Mouse (Mus musculus): Measurements from ENCODE around the gene Zcchc18. TPM values are rescaled to one million over a fixed set of nuclear protein-coding genes. Genes with fewer than 3 reads are reported as not detected.

Zcchc18 gene
- polyA plus RNA-seq, 1 experiment from 2014 or later: 61.3 TPM

DNA sequence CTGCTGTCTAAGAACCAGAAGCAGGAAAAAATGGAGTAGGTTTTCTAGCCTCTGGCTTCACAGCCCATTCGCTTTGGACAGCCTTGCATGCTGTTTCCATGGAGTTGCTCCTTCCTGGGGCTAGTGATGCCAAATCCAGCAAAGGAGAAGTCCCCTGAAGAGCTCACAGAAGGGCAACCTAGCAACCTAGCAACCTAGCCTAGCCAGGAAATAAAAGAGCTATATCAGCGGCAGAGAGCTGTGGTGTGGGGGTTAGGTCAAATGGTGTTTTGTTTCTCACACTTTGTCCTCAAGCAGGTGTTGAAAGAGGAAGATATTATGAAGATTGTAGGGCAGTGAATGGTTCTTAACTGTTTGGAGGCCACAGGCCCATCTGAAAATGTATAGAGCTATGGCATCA lies 1.7 kb upstream of the Zcchc18 start:
- no peak for ATAC-seq (replicated peaks; ENCODE audit: insufficient number of reproducible peaks, low FRiP score, low TSS enrichment, low read depth)
- no peak for DNase-seq (ENCODE audit: low spot score)
- Histone ChIP-seq H3K4me3 (ENCODE audit: low read depth, low read length) (no peak overlapping the region), H3K27me3 (ENCODE audit: control insufficient read depth, insufficient read depth, low read length) (no peaks in the 10 kb centered on the region), H3K9ac (replicated peaks; ENCODE audit: low read length) (no peak overlapping the region), H3K4me2 (ENCODE audit: low read depth, low read length) (no peak overlapping the region), H3K27ac (replicated peaks; ENCODE audit: low read depth, low read length) (no peak overlapping the region), H3K4me1 (ENCODE audit: control insufficient read depth, insufficient read depth, low read length) (no peaks in the 10 kb centered on the region), H3K36me3 (replicated peaks; ENCODE audit: control insufficient read depth, insufficient read depth, low read depth, low read length) (no peaks in the 10 kb centered on the region), H3K9me3 (replicated peaks; ENCODE audit: control insufficient read depth, low read length) (no peaks in the 10 kb centered on the region)
- WGBS: 65% methylated on average over 2 of the region's 2 CpGs

GRCm38 (mm10) chrX:136992191-136992965 lies 577 bp upstream of the Zcchc18 start:
- Histone ChIP-seq H3K4me2 (ENCODE audit: low read depth, low read length) (peak overlapping the region; percentile 36), H3K9me3 (replicated peaks; ENCODE audit: control insufficient read depth, low read length) (no peaks in the 10 kb centered on the region), H3K4me3 (ENCODE audit: low read depth, low read length) (peak overlapping the region; percentile 39), H3K4me1 (ENCODE audit: control insufficient read depth, insufficient read depth, low read length) (no peaks in the 10 kb centered on the region), H3K27ac (replicated peaks; ENCODE audit: low read depth, low read length) (no peak overlapping the region), H3K27me3 (ENCODE audit: control insufficient read depth, insufficient read depth, low read length) (no peaks in the 10 kb centered on the region), H3K9ac (replicated peaks; ENCODE audit: low read length) (peak overlapping the region; percentile 41), H3K36me3 (replicated peaks; ENCODE audit: control insufficient read depth, insufficient read depth, low read depth, low read length) (no peaks in the 10 kb centered on the region)
- DNase-seq (ENCODE audit: low spot score) (peak; percentile 2), ATAC-seq (replicated peaks; ENCODE audit: insufficient number of reproducible peaks, low FRiP score, low TSS enrichment, low read depth) (peak; percentile 42)
- 30% methylated on average over 19 of the region's 19 CpGs for WGBS

DNA sequence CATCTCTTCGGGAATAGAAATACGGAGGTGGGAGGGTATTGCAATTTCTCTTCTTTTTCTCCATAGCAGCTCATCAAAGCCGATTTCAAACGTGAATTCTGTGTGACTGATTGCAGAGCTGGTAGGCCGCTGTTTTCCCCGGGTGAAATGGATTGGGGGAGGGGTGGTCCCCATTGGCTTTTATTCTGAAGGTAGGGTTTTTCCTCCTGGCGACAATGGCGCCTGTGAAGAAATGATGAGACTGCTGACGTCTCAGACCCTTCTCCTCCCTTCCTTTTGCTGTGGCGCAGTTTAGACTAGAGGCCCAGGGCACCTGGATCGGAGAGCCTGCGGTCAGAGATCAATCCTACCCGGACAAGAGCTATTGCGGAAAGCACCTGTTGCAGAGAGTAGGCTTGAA lies 686 bp downstream of the Zcchc18 start:
- peak overlapping the region; percentile 51 for H3K9ac ChIP-seq (replicated peaks; ENCODE audit: low read length)
- 41% methylated on average over 13 of the region's 14 CpGs for whole genome bisulfite sequencing
- no peaks in the 10 kb centered on the region for H3K36me3 ChIP-seq (replicated peaks; ENCODE audit: control insufficient read depth, insufficient read depth, low read depth, low read length)
- H3K27me3 ChIP-seq (ENCODE audit: control insufficient read depth, insufficient read depth, low read length): no peaks in the 10 kb centered on the region
- 0 out of 2 replicates have a peak overlapping the region, but pooled peaks have one; percentile 13 for H3K27ac ChIP-seq (replicated peaks; ENCODE audit: low read depth, low read length)
- H3K9me3 ChIP-seq (replicated peaks; ENCODE audit: control insufficient read depth, low read length): no peaks in the 10 kb centered on the region
- ATAC-seq (replicated peaks; ENCODE audit: insufficient number of reproducible peaks, low FRiP score, low TSS enrichment, low read depth) (no peak), DNase-seq (ENCODE audit: low spot score) (peak; percentile 49)
- peak overlapping the region; percentile 57 for H3K4me2 ChIP-seq (ENCODE audit: low read depth, low read length)
- H3K4me3 ChIP-seq (ENCODE audit: low read depth, low read length): peak overlapping the region; percentile 39
- no peaks in the 10 kb centered on the region for H3K4me1 ChIP-seq (ENCODE audit: control insufficient read depth, insufficient read depth, low read length)

GRCm38 (mm10) chrX:136996256-136996655 lies 3.3 kb downstream of the Zcchc18 start:
- ATAC-seq (replicated peaks; ENCODE audit: insufficient number of reproducible peaks, low FRiP score, low TSS enrichment, low read depth) (no peak), DNase-seq (ENCODE audit: low spot score) (no peak)
- Histone ChIP-seq H3K27me3 (ENCODE audit: control insufficient read depth, insufficient read depth, low read length) (no peaks in the 10 kb centered on the region), H3K27ac (replicated peaks; ENCODE audit: low read depth, low read length) (no peak overlapping the region), H3K36me3 (replicated peaks; ENCODE audit: control insufficient read depth, insufficient read depth, low read depth, low read length) (no peaks in the 10 kb centered on the region), H3K4me1 (ENCODE audit: control insufficient read depth, insufficient read depth, low read length) (no peaks in the 10 kb centered on the region), H3K4me2 (ENCODE audit: low read depth, low read length) (no peak overlapping the region), H3K9ac (replicated peaks; ENCODE audit: low read length) (no peak overlapping the region), H3K4me3 (ENCODE audit: low read depth, low read length) (no peak overlapping the region), H3K9me3 (replicated peaks; ENCODE audit: control insufficient read depth, low read length) (no peaks in the 10 kb centered on the region)
- WGBS: 88% methylated on average over 2 of the region's 2 CpGs

- Histone ChIP-seq H3K27ac (replicated peaks; ENCODE audit: low read depth, low read length) (no peak overlapping the region), H3K9me3 (replicated peaks; ENCODE audit: control insufficient read depth, low read length) (no peaks in the 10 kb centered on the region), H3K4me1 (ENCODE audit: control insufficient read depth, insufficient read depth, low read length) (no peaks in the 10 kb centered on the region), H3K9ac (replicated peaks; ENCODE audit: low read length) (no peak overlapping the region), H3K27me3 (ENCODE audit: control insufficient read depth, insufficient read depth, low read length) (no peaks in the 10 kb centered on the region), H3K4me2 (ENCODE audit: low read depth, low read length) (no peak overlapping the region), H3K36me3 (replicated peaks; ENCODE audit: control insufficient read depth, insufficient read depth, low read depth, low read length) (no peaks in the 10 kb centered on the region), H3K4me3 (ENCODE audit: low read depth, low read length) (no peak overlapping the region)
- WGBS: 54% methylated on average over 6 of the region's 6 CpGs
- DNase-seq (ENCODE audit: low spot score): peak; percentile 76
- no peak for ATAC-seq (replicated peaks; ENCODE audit: insufficient number of reproducible peaks, low FRiP score, low TSS enrichment, low read depth)
Observed at GRCm38 (mm10) chrX:137015099-137015709, 22.2 kb downstream of the Zcchc18 start.

DNA sequence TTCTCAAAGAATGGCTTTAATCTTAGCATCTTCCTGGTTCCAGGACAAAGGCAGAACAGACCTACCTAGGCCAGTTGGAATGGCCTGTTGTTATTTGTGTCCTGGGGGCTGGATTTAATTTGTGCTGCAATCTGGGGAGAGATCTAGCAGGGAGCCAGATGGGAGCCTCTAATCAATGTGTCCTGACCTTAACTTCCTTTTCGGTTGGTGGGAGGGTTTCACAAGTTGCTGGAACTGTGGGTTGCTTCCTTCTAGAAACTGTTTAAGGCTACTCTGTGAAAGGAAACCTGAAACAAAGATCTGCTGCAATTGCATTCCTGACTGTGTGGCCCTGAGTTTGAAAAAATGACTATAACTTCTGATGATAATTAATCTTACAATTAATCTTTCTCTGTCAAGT lies 24.7 kb downstream of the Zcchc18 start:
- ATAC-seq (replicated peaks; ENCODE audit: insufficient number of reproducible peaks, low FRiP score, low TSS enrichment, low read depth): no peak

DNA sequence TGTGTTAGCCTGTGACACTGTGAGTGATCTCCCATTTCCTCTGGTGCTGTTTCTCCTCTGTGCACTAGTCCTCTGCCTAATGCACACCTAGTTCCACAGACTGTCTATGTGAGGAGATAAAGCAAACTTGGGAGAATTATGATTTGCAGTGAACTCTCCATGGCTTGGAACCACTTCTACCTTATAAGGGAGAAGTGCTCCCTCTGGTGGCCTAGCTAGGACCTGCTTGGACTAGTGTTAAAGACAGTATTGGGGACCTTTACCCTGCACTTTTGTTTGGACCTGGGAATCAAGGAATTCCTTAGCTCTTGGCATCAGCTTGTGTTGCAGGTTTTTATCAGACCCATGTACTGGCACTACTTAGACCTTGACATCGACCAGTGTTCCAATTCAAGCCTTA lies 26.4 kb downstream of the Zcchc18 start:
- Histone ChIP-seq H3K4me2 (ENCODE audit: low read depth, low read length) (no peak overlapping the region), H3K9ac (replicated peaks; ENCODE audit: low read length) (no peak overlapping the region), H3K4me3 (ENCODE audit: low read depth, low read length) (no peak overlapping the region), H3K27ac (replicated peaks; ENCODE audit: low read depth, low read length) (no peak overlapping the region), H3K4me1 (ENCODE audit: control insufficient read depth, insufficient read depth, low read length) (no peaks in the 10 kb centered on the region), H3K36me3 (replicated peaks; ENCODE audit: control insufficient read depth, insufficient read depth, low read depth, low read length) (no peaks in the 10 kb centered on the region), H3K9me3 (replicated peaks; ENCODE audit: control insufficient read depth, low read length) (no peaks in the 10 kb centered on the region), H3K27me3 (ENCODE audit: control insufficient read depth, insufficient read depth, low read length) (no peaks in the 10 kb centered on the region)
- ATAC-seq (replicated peaks; ENCODE audit: insufficient number of reproducible peaks, low FRiP score, low TSS enrichment, low read depth): no peak
- 20% methylated on average over 1 of the region's 1 CpGs for WGBS
- peak; percentile 77 for DNase-seq (ENCODE audit: low spot score)

More for the DNA sequence above, 24.7 kb downstream of the Zcchc18 start:
- H3K4me3 ChIP-seq (ENCODE audit: low read depth, low read length): no peak overlapping the region
- H3K27ac ChIP-seq (replicated peaks; ENCODE audit: low read depth, low read length): no peak overlapping the region
- peak; percentile 19 for DNase-seq (ENCODE audit: low spot score)
- no peaks in the 10 kb centered on the region for H3K36me3 ChIP-seq (replicated peaks; ENCODE audit: control insufficient read depth, insufficient read depth, low read depth, low read length)
- no peak overlapping the region for H3K4me2 ChIP-seq (ENCODE audit: low read depth, low read length)
- no peaks in the 10 kb centered on the region for H3K27me3 ChIP-seq (ENCODE audit: control insufficient read depth, insufficient read depth, low read length)
- 43% methylated on average over 1 of the region's 1 CpGs for WGBS
- H3K9me3 ChIP-seq (replicated peaks; ENCODE audit: control insufficient read depth, low read length): no peaks in the 10 kb centered on the region
- H3K9ac ChIP-seq (replicated peaks; ENCODE audit: low read length): no peak overlapping the region
- no peaks in the 10 kb centered on the region for H3K4me1 ChIP-seq (ENCODE audit: control insufficient read depth, insufficient read depth, low read length)

GRCm38 (mm10) chrX:137030916-137031315 lies 38.0 kb downstream of the Zcchc18 start:
- H3K9ac ChIP-seq (replicated peaks; ENCODE audit: low read length): no peak overlapping the region
- ATAC-seq (replicated peaks; ENCODE audit: insufficient number of reproducible peaks, low FRiP score, low TSS enrichment, low read depth) (no peak), DNase-seq (ENCODE audit: low spot score) (no peak)
- no peaks in the 10 kb centered on the region for H3K36me3 ChIP-seq (replicated peaks; ENCODE audit: control insufficient read depth, insufficient read depth, low read depth, low read length)
- H3K4me1 ChIP-seq (ENCODE audit: control insufficient read depth, insufficient read depth, low read length): no peaks in the 10 kb centered on the region
- H3K27ac ChIP-seq (replicated peaks; ENCODE audit: low read depth, low read length): no peak overlapping the region
- WGBS: 93% methylated on average over 8 of the region's 8 CpGs
- no peaks in the 10 kb centered on the region for H3K9me3 ChIP-seq (replicated peaks; ENCODE audit: control insufficient read depth, low read length)
- H3K4me3 ChIP-seq (ENCODE audit: low read depth, low read length): no peak overlapping the region
- H3K27me3 ChIP-seq (ENCODE audit: control insufficient read depth, insufficient read depth, low read length): no peaks in the 10 kb centered on the region
- H3K4me2 ChIP-seq (ENCODE audit: low read depth, low read length): no peak overlapping the region
